Mouse (Mus musculus) neural tube, embryonic 14.5 days (tissue): ENCODE measurements around the gene Trpm7. TPM values are rescaled to one million over a fixed set of nuclear protein-coding genes. Genes with fewer than 3 reads are reported as not detected.

Experiments used
- ATAC-seq: fragments of 200-750 bp; cut with Nextera tagmentation; 2 replicates; pipeline ENCODE4 v1.8.0; 2017; ENCODE audit warnings: low read depth, mild to moderate bottlenecking, moderate TSS enrichment, moderate library complexity
- H3K27ac ChIP-seq: fragments of 300-500 bp; sonication (generic); 2 replicates; pipeline ENCODE4 v1.5.1; 2014; ENCODE audit warnings: low read depth, mild to moderate bottlenecking, control low read depth, low read length, moderate library complexity, mixed read lengths
- H3K27me3 ChIP-seq: fragments of 300-500 bp; sonication (generic); 2 replicates; pipeline ENCODE4 v1.6.1; 2014; ENCODE audit warnings: low read length; ENCODE audit not compliant: control insufficient read depth, insufficient read depth
- H3K36me3 ChIP-seq: fragments of 300-500 bp; sonication (generic); 2 replicates; pipeline ENCODE4 v1.6.1; 2014; ENCODE audit warnings: low read length, mixed read lengths; ENCODE audit not compliant: control insufficient read depth, insufficient read depth
- H3K4me1 ChIP-seq: fragments of 300-500 bp; sonication (generic); 2 replicates; pipeline ENCODE4 v1.6.1; 2014; ENCODE audit warnings: low read length; ENCODE audit not compliant: control insufficient read depth, insufficient read depth
- H3K4me2 ChIP-seq: fragments of 300-500 bp; sonication (generic); 2 replicates; pipeline ENCODE4 v1.6.1; 2014; ENCODE audit warnings: mild to moderate bottlenecking, low read depth, low read length, control low read depth
- H3K4me3 ChIP-seq: fragments of 300-500 bp; sonication (generic); 2 replicates; pipeline ENCODE4 v1.5.1; 2014; ENCODE audit warnings: low read depth, low read length, control low read depth, mixed read lengths
- H3K9ac ChIP-seq: fragments of 300-500 bp; sonication (generic); replicated peaks from 2 replicates; pipeline ENCODE4 v1.6.1; 2014; ENCODE audit warnings: low read depth, mild to moderate bottlenecking, control low read depth, low read length, mixed read lengths
- H3K9me3 ChIP-seq: fragments of 300-500 bp; sonication (generic); 2 replicates; pipeline ENCODE4 v1.6.1; 2016; ENCODE audit warnings: low read length; ENCODE audit not compliant: control insufficient read depth
- WGBS: fragments of 180-500 bp; shearing (Covaris S2); extraction: QIAGEN DNeasy Blood & Tissue Kit; methylation state at CpG from one replicate; pipeline ENCODE4 v1.1.7; 2014; 5-methylcytosine and 5-hydroxymethylcytosine counted together
- polyA plus RNA-seq: library from polyadenylated mRNA; unstranded; fragments of >200 nt; fragmentation: Nextera tagmentation; extraction: Ambion mirVana; gene quantifications from 2 replicates; pipeline ENCODE4 v1.2.1, GENCODE M21; 2014

Gene Trpm7
- polyA plus RNA-seq, 1 experiment from 2014 or later = 41.8 TPM

DNA sequence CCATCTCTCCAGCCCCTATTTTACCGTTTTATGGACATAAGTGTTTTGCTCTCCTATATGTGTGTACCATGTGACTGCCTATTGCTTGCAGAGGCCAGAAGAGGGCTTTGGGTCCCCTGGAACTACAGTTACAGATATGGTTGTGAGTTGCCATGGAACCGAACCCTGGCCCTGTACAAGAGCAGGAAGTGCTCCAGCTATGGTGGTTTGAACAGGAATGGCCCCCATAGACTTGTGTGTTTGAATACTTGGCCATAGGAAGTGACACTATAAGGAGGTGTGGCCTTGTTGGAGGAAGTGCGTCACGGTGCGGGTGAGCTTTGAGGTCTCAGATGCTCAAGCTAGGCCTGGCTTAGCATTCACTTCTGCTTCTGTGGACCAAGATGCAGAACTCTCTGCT lies 103.8 kb downstream of the Trpm7 start:
- Histone ChIP-seq H3K9me3 (no peaks in the 10 kb centered on the region), H3K4me1 (no peaks in the 10 kb centered on the region), H3K36me3 (no peaks in the 10 kb centered on the region), H3K27ac (no peak overlapping the region), H3K4me2 (no peak overlapping the region), H3K4me3 (no peak overlapping the region), H3K27me3 (no peaks in the 10 kb centered on the region), H3K9ac (no peak overlapping the region)
- WGBS = 88% methylated on average over 5 of the region's 5 CpGs
- ATAC-seq = no peak

GRCm38 (mm10) chr2:126769431-126770181 lies 106.4 kb downstream of the Trpm7 start:
- no peaks in the 10 kb centered on the region for H3K27me3 ChIP-seq
- no peak overlapping the region for H3K9ac ChIP-seq
- no peaks in the 10 kb centered on the region for H3K4me1 ChIP-seq
- ATAC-seq = no peak
- no peak overlapping the region for H3K27ac ChIP-seq
- WGBS = 78% methylated on average over 19 of the region's 19 CpGs
- H3K9me3 ChIP-seq = no peaks in the 10 kb centered on the region
- H3K4me3 ChIP-seq = no peak overlapping the region
- H3K36me3 ChIP-seq = no peaks in the 10 kb centered on the region
- no peak overlapping the region for H3K4me2 ChIP-seq

GRCm38 (mm10) chr2:126768194-126768593 lies 107.8 kb downstream of the Trpm7 start:
- Histone ChIP-seq H3K4me3 (no peak overlapping the region), H3K27me3 (no peaks in the 10 kb centered on the region), H3K4me1 (no peaks in the 10 kb centered on the region), H3K4me2 (no peak overlapping the region), H3K9ac (no peak overlapping the region), H3K27ac (no peak overlapping the region), H3K36me3 (no peaks in the 10 kb centered on the region), H3K9me3 (no peaks in the 10 kb centered on the region)
- ATAC-seq = no peak
- WGBS = 80% methylated on average over 4 of the region's 4 CpGs

- Histone ChIP-seq H3K4me1 (no peaks in the 10 kb centered on the region), H3K9me3 (no peaks in the 10 kb centered on the region), H3K9ac (no peak overlapping the region), H3K27ac (no peak overlapping the region), H3K27me3 (no peaks in the 10 kb centered on the region), H3K36me3 (peaks cover 3% of the 10 kb centered on the region; the same call in 1 of the 2 replicates), H3K4me2 (no peak overlapping the region), H3K4me3 (no peak overlapping the region)
- ATAC-seq = no peak
- 98% methylated on average over 3 of the region's 3 CpGs for WGBS
These were observed 108.4 kb downstream of the Trpm7 start for GRCm38 (mm10) chr2:126767599-126767998.

- Histone ChIP-seq H3K27me3 (no peaks in the 10 kb centered on the region), H3K4me1 (no peaks in the 10 kb centered on the region), H3K4me3 (no peak overlapping the region), H3K9ac (no peak overlapping the region), H3K36me3 (peaks cover 14% of the 10 kb centered on the region), H3K9me3 (no peaks in the 10 kb centered on the region), H3K4me2 (no peak overlapping the region), H3K27ac (no peak overlapping the region)
- ATAC-seq = peak; percentile 87
- 24% methylated on average over 11 of the region's 11 CpGs for WGBS
These were observed 110.0 kb downstream of the Trpm7 start for GRCm38 (mm10) chr2:126765867-126766582.

- H3K27ac ChIP-seq = no peak overlapping the region
- H3K4me1 ChIP-seq = no peaks in the 10 kb centered on the region
- no peak for ATAC-seq
- WGBS = 95% methylated on average over 7 of the region's 7 CpGs
- H3K9me3 ChIP-seq = no peaks in the 10 kb centered on the region
- H3K4me3 ChIP-seq = no peak overlapping the region
- H3K27me3 ChIP-seq = no peaks in the 10 kb centered on the region
- H3K9ac ChIP-seq = no peak overlapping the region
- no peak overlapping the region for H3K4me2 ChIP-seq
- peaks cover 73% of the 10 kb centered on the region for H3K36me3 ChIP-seq
These were observed 116.7 kb downstream of the Trpm7 start for GRCm38 (mm10) chr2:126759351-126759750.

DNA sequence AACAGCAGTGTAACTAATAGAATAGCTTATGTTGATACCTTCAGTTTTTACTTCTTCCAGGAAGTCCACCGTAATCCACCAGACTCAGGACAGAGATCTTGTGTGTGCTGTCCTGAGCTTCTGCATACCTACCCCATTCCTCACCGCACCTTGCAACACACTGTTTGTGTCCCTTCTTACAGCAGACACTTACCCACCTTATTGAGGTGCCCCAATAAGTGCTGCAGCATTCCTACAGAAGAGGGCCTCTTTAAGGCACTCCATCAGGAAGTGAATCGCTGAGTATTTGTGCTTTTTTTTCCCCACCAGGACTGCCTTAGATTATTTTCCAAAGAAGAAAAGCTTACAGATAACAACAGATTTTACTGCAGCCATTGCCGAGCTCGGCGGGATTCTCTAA lies 120.4 kb downstream of the Trpm7 start:
- Histone ChIP-seq H3K4me2 (no peak overlapping the region), H3K27me3 (no peaks in the 10 kb centered on the region), H3K36me3 (peaks cover 79% of the 10 kb centered on the region), H3K9ac (no peak overlapping the region), H3K27ac (no peak overlapping the region), H3K4me3 (no peak overlapping the region), H3K9me3 (no peaks in the 10 kb centered on the region), H3K4me1 (no peaks in the 10 kb centered on the region)
- WGBS = 98% methylated on average over 6 of the region's 6 CpGs
- no peak for ATAC-seq

DNA sequence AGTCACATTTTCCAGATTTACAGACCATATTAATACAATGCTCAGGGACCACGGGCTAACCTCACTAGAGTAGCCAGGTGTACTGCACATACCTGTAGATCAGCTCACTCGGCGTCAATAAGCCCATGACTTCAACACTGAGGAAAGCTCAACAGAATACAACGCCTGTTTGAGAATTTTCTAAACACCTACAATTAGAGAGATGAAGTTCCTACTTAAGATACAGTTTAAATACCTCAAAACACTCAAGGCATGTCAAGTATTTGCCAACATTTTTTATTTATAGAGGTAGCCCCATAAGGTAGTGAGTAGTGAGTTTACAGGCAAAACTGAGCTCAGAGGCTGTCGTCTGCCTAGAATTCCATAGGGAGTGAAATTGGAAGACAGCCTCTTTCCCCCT lies 132.6 kb downstream of the Trpm7 start:
- no peak overlapping the region for H3K9ac ChIP-seq
- no peak overlapping the region for H3K4me2 ChIP-seq
- peaks cover 43% of the 10 kb centered on the region for H3K36me3 ChIP-seq
- no peaks in the 10 kb centered on the region for H3K27me3 ChIP-seq
- H3K9me3 ChIP-seq = no peaks in the 10 kb centered on the region
- ATAC-seq = no peak
- H3K4me3 ChIP-seq = no peak overlapping the region
- H3K4me1 ChIP-seq = no peaks in the 10 kb centered on the region
- no peak overlapping the region for H3K27ac ChIP-seq
- WGBS = 93% methylated on average over 5 of the region's 5 CpGs
